ENCODE assay signal across 35 mouse cellular contexts in the genomic region with DNA sequence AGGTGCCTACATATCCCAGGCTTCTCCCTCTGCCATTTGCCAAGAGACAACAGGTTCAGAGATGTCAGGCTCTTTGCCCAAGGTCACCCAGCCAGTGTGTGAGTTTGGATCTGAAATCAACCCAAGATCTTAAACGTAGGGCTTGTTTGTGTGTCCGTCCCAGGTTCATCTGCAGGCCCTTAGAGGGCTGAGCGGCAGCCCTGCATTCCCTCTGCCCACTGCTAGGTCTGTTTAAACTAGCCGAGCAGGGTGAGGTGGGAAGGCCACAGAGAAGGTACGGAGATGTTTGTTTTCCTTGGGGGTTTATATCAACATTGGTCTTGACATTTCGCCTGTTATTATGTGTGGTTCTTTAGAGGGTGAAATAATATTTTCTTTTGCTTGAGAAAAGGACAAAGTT. TPM values are rescaled to one million over a fixed set of nuclear protein-coding genes. Genes with fewer than 3 reads are reported as not detected.
"Had no signal": no experiment of that assay in that cellular context is flagged by ENCODE, and none has a peak within 500 bp of the region (broad histone marks: within the 10 kb centered on the region; RNA-seq: fewer than 3 reads in every experiment).

No protein-coding gene starts in this region.

- H3K9me3 ChIP-seq: limb, embryonic 10.5 days; limb, embryonic 12.5 days; limb, embryonic 13.5 days; limb, embryonic 15.5 days; liver, embryonic 12.5 days; liver, embryonic 13.5 days; liver, embryonic 15.5 days; lung, embryonic 15.5 days; megakaryocyte, embryonic 14.5 days; midbrain, embryonic 10.5 days; midbrain, embryonic 12.5 days; midbrain, embryonic 13.5 days; midbrain, embryonic 15.5 days; neural tube, embryonic 12.5 days had no signal

- H3K4me1 ChIP-seq: liver, embryonic 13.5 days; midbrain, embryonic 15.5 days had no signal

- DNase-seq: left cerebral cortex, postnatal 4 days; liver; liver, embryonic 13.5 days; liver, postnatal 0 days; lung, adult 18-20 months; lung, adult 2 months; lung, embryonic 14.5 days; lung, postnatal 10 days; lung, postnatal 14 days; lung, postnatal 36 days; lung, postnatal 4 days; midbrain, embryonic 14.5 days had no signal

- H3K27ac ChIP-seq: limb, embryonic 10.5 days; limb, embryonic 12.5 days; limb, embryonic 13.5 days; limb, embryonic 15.5 days; liver, embryonic 12.5 days; liver, embryonic 13.5 days; liver, embryonic 14.5 days; liver, embryonic 15.5 days; lung, embryonic 15.5 days; macrophage; midbrain, embryonic 10.5 days; midbrain, embryonic 12.5 days; midbrain, embryonic 13.5 days; midbrain, embryonic 15.5 days; neural tube, embryonic 12.5 days had no signal

- H3K36me3 ChIP-seq: limb, embryonic 10.5 days; limb, embryonic 12.5 days; limb, embryonic 13.5 days; limb, embryonic 15.5 days; liver, embryonic 12.5 days; liver, embryonic 13.5 days; liver, embryonic 15.5 days; lung, embryonic 15.5 days; midbrain, embryonic 10.5 days; midbrain, embryonic 12.5 days; midbrain, embryonic 13.5 days; midbrain, embryonic 15.5 days; neural tube, embryonic 12.5 days had no signal

- H3K9ac ChIP-seq: limb, embryonic 12.5 days; limb, embryonic 13.5 days; limb, embryonic 15.5 days; liver, embryonic 12.5 days; liver, embryonic 13.5 days; liver, embryonic 14.5 days; liver, embryonic 15.5 days; liver, postnatal 0 days; lung, embryonic 14.5 days; lung, embryonic 15.5 days; midbrain, embryonic 12.5 days; midbrain, embryonic 13.5 days; midbrain, embryonic 15.5 days; neural tube, embryonic 12.5 days had no signal

- H3K4me2 ChIP-seq: limb, embryonic 12.5 days; limb, embryonic 13.5 days; limb, embryonic 15.5 days; liver, embryonic 11.5 days; liver, embryonic 12.5 days; liver, embryonic 13.5 days; liver, embryonic 15.5 days; lung, embryonic 14.5 days; lung, embryonic 15.5 days; midbrain, embryonic 11.5 days; midbrain, embryonic 12.5 days; midbrain, embryonic 13.5 days; midbrain, embryonic 15.5 days; neural tube, embryonic 12.5 days had no signal

- H3K4me3 ChIP-seq: limb, embryonic 10.5 days; limb, embryonic 12.5 days; limb, embryonic 13.5 days; limb, embryonic 15.5 days; liver, embryonic 12.5 days; liver, embryonic 13.5 days; liver, embryonic 15.5 days; lung, embryonic 15.5 days; megakaryocyte, embryonic 14.5 days; midbrain, embryonic 10.5 days; midbrain, embryonic 12.5 days; midbrain, embryonic 13.5 days; midbrain, embryonic 15.5 days; myocyte; neural tube, embryonic 12.5 days had no signal

- ATAC-seq: liver, embryonic 12.5 days; liver, postnatal 0 days; lung, postnatal 0 days; midbrain, embryonic 13.5 days; midbrain, embryonic 15.5 days; midbrain, embryonic 16.5 days had no signal

- H3K27me3 ChIP-seq: limb, embryonic 13.5 days; liver, embryonic 13.5 days; midbrain, embryonic 15.5 days; neural tube, embryonic 12.5 days had no signal

RNA-seq across cellular contexts. Expression of a gene that starts 28.4 kb away (rescaled TPM):
- polyA plus RNA-seq: liver, adult 2 months; liver, embryonic 12.5 days; liver, embryonic 13.5 days; liver, embryonic 15.5 days; liver, embryonic 16.5 days; liver, postnatal 0 days; lung, embryonic 16.5 days; lung, postnatal 0 days; macrophage; myocyte had no signal
